Mouse (Mus musculus): Measurements from ENCODE around the gene Ctf2. TPM values are rescaled to one million over a fixed set of nuclear protein-coding genes. Genes with fewer than 3 reads are reported as not detected.

The Ctf2 gene
- polyA plus RNA-seq, 1 experiment: not detected

DNA sequence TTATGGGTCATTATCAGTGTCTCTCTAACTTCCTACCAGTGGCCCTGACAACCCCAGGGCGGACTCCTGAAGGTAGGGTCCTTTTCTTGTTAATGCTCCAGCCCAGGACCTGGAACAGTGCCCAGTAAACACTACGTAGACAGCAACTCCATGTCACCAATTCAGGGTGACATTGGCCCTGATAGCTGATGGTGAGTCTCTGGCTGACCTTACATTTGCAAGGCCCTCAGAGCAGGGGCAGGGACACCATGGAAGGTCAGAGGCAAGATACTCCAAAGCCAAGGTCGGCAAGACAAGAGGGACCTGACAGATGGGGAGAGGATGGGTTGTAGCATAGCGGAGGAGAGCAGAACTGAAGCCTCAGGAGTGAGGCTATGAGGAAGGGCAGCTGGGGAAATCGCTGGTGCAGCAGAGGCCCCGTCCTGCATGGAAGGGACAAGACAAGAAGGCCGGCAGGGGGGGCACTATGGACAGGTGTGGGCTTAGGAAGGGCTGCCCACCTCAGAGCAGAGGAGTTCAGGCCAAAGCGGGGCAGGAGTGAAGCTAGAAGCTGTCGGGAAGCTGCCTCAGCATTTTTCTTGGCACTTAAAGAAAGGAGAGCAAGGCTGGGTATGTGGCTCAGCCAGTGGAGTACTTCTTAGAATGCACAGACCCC lies 42.2 kb downstream of the Ctf2 start:
- H3K36me3 ChIP-seq (ENCODE audit: control insufficient read depth, insufficient read depth, low read length, poor library complexity, severe bottlenecking): no peaks in the 10 kb centered on the region
- no peaks in the 10 kb centered on the region for H3K9me3 ChIP-seq (replicated peaks; ENCODE audit: control insufficient read depth, insufficient read depth, low read length, poor library complexity, severe bottlenecking)
- H3K27me3 ChIP-seq (ENCODE audit: control insufficient read depth, insufficient read depth, low read length, poor library complexity, severe bottlenecking): no peaks in the 10 kb centered on the region
- TF ChIP-seq CTCF (IDR thresholded peaks at IDR 0.05; ENCODE audit: low read depth, low read length): no peak
- TF ChIP-seq EP300 (IDR thresholded peaks at IDR 0.05; ENCODE audit: insufficient read depth, low read depth, low read length): no peak
- no peak for TF ChIP-seq POLR2A (IDR thresholded peaks at IDR 0.05; ENCODE audit: insufficient read depth, low read length)
- H3K4me1 ChIP-seq (ENCODE audit: control insufficient read depth, insufficient read depth, low read length): no peaks in the 10 kb centered on the region
- no peak overlapping the region for H3K9ac ChIP-seq (ENCODE audit: low read depth, poor library complexity, severe bottlenecking)
- no peak overlapping the region for H3K4me3 ChIP-seq (ENCODE audit: low read depth, low read length)
- no peak overlapping the region for H3K27ac ChIP-seq (ENCODE audit: insufficient read depth, low read length)

DNA sequence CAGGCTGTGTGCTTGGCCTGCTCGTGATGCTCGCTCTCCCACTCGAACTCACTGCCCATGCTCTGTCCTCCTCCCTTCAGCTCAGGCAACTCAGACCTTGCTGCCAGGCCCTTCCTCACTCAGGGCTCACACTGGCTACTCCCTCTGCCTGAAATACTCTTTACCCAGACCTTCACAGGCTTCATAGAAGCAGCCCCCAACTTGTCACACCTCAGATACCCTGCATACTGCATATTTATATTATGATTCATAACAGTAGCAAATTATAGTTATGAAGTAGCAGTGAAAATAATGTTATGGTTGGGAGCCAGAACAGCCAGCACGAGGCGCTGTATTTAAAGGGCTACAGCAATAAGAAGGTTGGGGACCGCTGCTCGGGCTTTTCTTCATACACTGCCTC lies 43.0 kb downstream of the Ctf2 start:
- Histone ChIP-seq H3K9ac (ENCODE audit: low read depth, poor library complexity, severe bottlenecking) (no peak overlapping the region), H3K9me3 (replicated peaks; ENCODE audit: control insufficient read depth, insufficient read depth, low read length, poor library complexity, severe bottlenecking) (no peaks in the 10 kb centered on the region), H3K4me1 (ENCODE audit: control insufficient read depth, insufficient read depth, low read length) (no peaks in the 10 kb centered on the region), H3K27ac (ENCODE audit: insufficient read depth, low read length) (no peak overlapping the region), H3K4me3 (ENCODE audit: low read depth, low read length) (no peak overlapping the region), H3K36me3 (ENCODE audit: control insufficient read depth, insufficient read depth, low read length, poor library complexity, severe bottlenecking) (no peaks in the 10 kb centered on the region), H3K27me3 (ENCODE audit: control insufficient read depth, insufficient read depth, low read length, poor library complexity, severe bottlenecking) (no peaks in the 10 kb centered on the region)
- TF ChIP-seq POLR2A (IDR thresholded peaks at IDR 0.05; ENCODE audit: insufficient read depth, low read length) (no peak), EP300 (IDR thresholded peaks at IDR 0.05; ENCODE audit: insufficient read depth, low read depth, low read length) (no peak), CTCF (IDR thresholded peaks at IDR 0.05; ENCODE audit: low read depth, low read length) (no peak)

DNA sequence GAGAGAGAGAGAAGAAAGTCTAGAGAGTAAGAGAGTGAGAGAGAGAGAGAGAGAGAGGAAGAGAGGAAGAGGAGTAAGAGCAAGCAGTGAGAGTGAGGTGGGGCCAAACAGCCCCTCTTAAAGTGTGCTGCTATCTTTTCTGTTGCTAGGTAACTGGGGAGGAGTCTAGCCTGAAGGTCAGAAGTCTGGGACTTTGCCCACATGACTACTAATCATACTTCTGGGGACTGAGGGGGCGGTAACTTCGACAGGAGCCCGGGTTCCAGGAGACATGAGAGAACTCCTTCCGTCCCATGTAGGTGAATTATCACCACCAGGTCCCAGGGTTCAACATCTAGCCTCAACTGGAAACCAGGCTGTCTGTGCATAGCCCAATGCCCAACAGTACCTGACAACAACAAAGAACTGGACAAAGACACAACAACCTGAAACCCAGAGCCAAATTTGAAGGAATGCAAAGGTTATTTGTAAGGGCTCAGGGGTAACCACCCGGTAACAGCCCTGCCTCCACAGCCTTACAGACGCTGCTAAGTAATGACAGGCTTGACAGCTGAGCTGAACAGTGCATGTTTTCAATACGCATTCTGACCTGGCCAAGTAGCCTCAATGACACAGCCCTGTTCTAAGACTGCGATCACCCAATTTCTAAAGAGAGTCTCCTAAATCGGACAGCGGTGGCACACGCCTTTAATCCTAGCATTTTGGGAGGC lies 45.1 kb downstream of the Ctf2 start:
- Histone ChIP-seq H3K4me1 (ENCODE audit: control insufficient read depth, insufficient read depth, low read length) (no peaks in the 10 kb centered on the region), H3K36me3 (ENCODE audit: control insufficient read depth, insufficient read depth, low read length, poor library complexity, severe bottlenecking) (no peaks in the 10 kb centered on the region), H3K27me3 (ENCODE audit: control insufficient read depth, insufficient read depth, low read length, poor library complexity, severe bottlenecking) (no peaks in the 10 kb centered on the region), H3K27ac (ENCODE audit: insufficient read depth, low read length) (no peak overlapping the region), H3K9ac (ENCODE audit: low read depth, poor library complexity, severe bottlenecking) (no peak overlapping the region), H3K4me3 (ENCODE audit: low read depth, low read length) (no peak overlapping the region), H3K9me3 (replicated peaks; ENCODE audit: control insufficient read depth, insufficient read depth, low read length, poor library complexity, severe bottlenecking) (no peaks in the 10 kb centered on the region)
- TF ChIP-seq EP300 (IDR thresholded peaks at IDR 0.05; ENCODE audit: insufficient read depth, low read depth, low read length) (no peak), CTCF (IDR thresholded peaks at IDR 0.05; ENCODE audit: low read depth, low read length) (no peak), POLR2A (IDR thresholded peaks at IDR 0.05; ENCODE audit: insufficient read depth, low read length) (no peak)

- TF ChIP-seq POLR2A (IDR thresholded peaks at IDR 0.05; ENCODE audit: insufficient read depth, low read length) (no peak), EP300 (IDR thresholded peaks at IDR 0.05; ENCODE audit: insufficient read depth, low read depth, low read length) (no peak), CTCF (IDR thresholded peaks at IDR 0.05; ENCODE audit: low read depth, low read length) (no peak)
- no peak overlapping the region for H3K9ac ChIP-seq (ENCODE audit: low read depth, poor library complexity, severe bottlenecking)
- no peak overlapping the region for H3K4me3 ChIP-seq (ENCODE audit: low read depth, low read length)
- no peak overlapping the region for H3K27ac ChIP-seq (ENCODE audit: insufficient read depth, low read length)
- no peaks in the 10 kb centered on the region for H3K9me3 ChIP-seq (replicated peaks; ENCODE audit: control insufficient read depth, insufficient read depth, low read length, poor library complexity, severe bottlenecking)
- no peaks in the 10 kb centered on the region for H3K36me3 ChIP-seq (ENCODE audit: control insufficient read depth, insufficient read depth, low read length, poor library complexity, severe bottlenecking)
- no peaks in the 10 kb centered on the region for H3K4me1 ChIP-seq (ENCODE audit: control insufficient read depth, insufficient read depth, low read length)
- H3K27me3 ChIP-seq (ENCODE audit: control insufficient read depth, insufficient read depth, low read length, poor library complexity, severe bottlenecking): no peaks in the 10 kb centered on the region
Observed at GRCm38 (mm10) chr7:127685304-127686018, 46.5 kb downstream of the Ctf2 start.

DNA sequence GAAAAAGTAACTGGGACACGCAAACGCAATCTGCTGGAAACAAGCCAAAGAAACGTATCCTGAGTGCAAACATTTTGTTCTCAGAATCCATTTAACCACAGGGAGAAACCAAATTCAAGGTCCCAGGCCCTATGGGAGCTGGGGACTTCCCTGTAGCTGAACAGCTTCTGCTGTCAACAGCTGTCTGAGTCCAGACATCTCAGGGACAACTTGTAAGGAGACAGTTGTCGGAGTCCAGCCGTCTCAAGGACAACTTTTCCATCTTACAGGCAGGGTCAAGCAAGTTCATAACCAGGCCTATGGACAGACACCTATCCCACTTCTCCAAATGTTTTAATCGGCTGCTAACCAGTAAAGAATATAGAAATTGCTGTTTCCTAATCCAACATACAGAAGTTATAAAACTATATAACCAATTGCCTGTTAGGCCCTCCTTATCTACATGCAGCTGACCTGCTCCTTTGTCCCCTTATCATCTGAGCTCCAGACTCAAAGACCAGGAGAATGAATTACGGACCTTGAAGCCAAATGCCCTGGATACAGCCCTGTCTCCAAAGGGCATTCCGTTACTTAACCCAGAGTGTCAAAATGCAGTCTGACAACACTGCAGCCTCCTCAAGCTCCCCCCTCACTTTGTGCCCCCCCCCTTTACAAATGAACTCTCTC lies 49.9 kb downstream of the Ctf2 start:
- Histone ChIP-seq H3K4me1 (ENCODE audit: control insufficient read depth, insufficient read depth, low read length) (no peaks in the 10 kb centered on the region), H3K27me3 (ENCODE audit: control insufficient read depth, insufficient read depth, low read length, poor library complexity, severe bottlenecking) (no peaks in the 10 kb centered on the region), H3K27ac (ENCODE audit: insufficient read depth, low read length) (no peak overlapping the region), H3K4me3 (ENCODE audit: low read depth, low read length) (no peak overlapping the region), H3K9ac (ENCODE audit: low read depth, poor library complexity, severe bottlenecking) (no peak overlapping the region), H3K36me3 (ENCODE audit: control insufficient read depth, insufficient read depth, low read length, poor library complexity, severe bottlenecking) (no peaks in the 10 kb centered on the region), H3K9me3 (replicated peaks; ENCODE audit: control insufficient read depth, insufficient read depth, low read length, poor library complexity, severe bottlenecking) (no peaks in the 10 kb centered on the region)
- TF ChIP-seq CTCF (IDR thresholded peaks at IDR 0.05; ENCODE audit: low read depth, low read length) (no peak), POLR2A (IDR thresholded peaks at IDR 0.05; ENCODE audit: insufficient read depth, low read length) (no peak), EP300 (IDR thresholded peaks at IDR 0.05; ENCODE audit: insufficient read depth, low read depth, low read length) (no peak)

Measured in ES-Bruce4 (cell line).